Mouse (Mus musculus) adipocyte (in vitro differentiated cells): ENCODE data around the gene Gm49396.

Experiments
- DNase-seq: peaks from one replicate; pipeline ENCODE4 v3.0.0-alpha.2; 2016; ENCODE audit warnings: low spot score

Gene Gm49396

GRCm38 (mm10) chr7:30563117-30563905 lies at the start of gene Gm49396, which contains the start of the genes U2af1l4 and Psenen:
TSS of gene Gm49396 (plus strand) at chr7:30563344.
TSS of gene U2af1l4 (plus strand) at chr7:30563301.
TSS of gene Psenen (minus strand) at chr7:30563627.
- DNase-seq = peak; percentile 98

DNA sequence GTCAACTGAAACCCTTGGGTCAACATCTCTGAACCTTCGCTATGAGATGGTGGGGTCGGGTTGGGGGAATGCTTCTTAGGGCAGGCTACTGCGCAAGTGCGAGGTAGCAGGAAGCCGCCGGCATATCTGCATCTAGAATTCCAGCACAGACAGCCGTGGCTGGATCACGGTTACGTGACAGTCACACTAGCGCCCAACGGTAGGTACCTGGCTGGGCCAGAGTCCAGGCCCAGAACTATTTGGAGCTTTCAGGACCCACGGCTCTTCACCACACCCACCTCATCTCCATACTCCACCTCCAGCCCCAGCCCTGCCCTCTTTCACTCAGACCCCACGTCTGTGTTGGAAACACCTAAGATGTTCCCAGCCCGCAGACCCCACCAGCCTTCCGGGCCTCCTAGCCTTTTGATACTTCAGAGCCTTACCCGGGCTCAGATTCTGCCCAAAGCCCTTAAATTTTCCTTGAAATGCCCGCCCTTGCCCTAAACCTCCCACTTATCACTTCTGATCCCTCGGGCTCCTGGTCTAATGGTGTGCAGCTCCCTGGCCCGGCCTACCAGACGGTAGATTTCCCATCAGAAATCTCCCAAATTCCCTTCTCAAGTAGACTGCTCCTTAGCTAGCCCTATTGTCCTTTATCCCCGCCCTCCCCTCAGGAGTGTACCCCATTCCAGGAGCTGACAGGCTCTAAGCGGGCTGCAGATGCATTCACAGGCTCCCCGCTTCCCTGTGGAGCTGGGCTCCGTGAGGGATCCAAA lies 48.0 kb upstream of the Gm49396 start:
- DNase-seq = no peak

DNA sequence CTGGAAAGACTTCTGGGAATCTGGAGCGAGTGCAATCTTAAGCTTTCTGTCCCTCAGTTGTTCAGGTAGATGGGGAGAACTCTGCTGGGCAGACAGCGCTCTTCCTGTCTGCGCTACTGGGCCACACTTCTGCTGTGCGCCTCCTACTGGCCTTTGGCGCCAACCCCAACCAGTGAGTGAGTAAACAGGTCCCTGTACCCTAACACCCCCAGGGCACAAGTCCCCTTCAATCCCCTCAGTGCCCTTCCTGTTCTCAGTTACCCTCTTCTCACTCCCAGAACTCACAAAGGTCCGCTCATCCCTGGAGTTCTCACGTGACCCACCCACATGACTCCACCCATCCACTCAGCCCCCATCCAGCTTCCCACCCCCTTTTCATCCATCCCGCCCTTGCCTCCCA lies 44.8 kb upstream of the Gm49396 start:
- DNase-seq = no peak

DNA sequence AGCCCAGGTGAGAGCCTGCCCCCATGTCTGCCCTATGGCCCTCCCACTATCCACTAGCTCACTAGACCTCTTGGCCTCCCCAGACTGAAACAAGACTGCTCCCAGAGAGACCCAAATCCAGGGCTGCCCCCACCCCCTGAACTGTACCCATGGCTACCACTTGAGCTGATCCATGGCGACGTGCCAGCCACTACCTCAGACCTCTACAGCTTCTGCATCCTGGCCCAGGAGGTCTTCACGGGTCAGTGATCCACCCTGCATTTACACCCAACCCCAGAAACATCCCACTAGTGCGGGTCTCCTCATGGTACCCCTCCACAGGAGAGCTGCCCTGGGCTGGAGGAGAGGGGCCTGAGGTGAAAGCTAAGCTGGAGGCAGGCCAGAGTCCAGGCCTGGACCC lies 42.7 kb upstream of the Gm49396 start:
- no peak for DNase-seq

GRCm38 (mm10) chr7:30520856-30521255 lies 42.3 kb upstream of the Gm49396 start:
- no peak for DNase-seq

- DNase-seq = no peak
Observed at GRCm38 (mm10) chr7:30522871-30523270, 40.3 kb upstream of the Gm49396 start.

- peak; percentile 74 for DNase-seq
Observed at GRCm38 (mm10) chr7:30524487-30524886, 38.7 kb upstream of the Gm49396 start.

GRCm38 (mm10) chr7:30525954-30526353 lies 37.2 kb upstream of the Gm49396 start:
- DNase-seq = no peak

GRCm38 (mm10) chr7:30526399-30526798 lies 36.7 kb upstream of the Gm49396 start:
- DNase-seq = no peak

GRCm38 (mm10) chr7:30526981-30527380 lies 36.2 kb upstream of the Gm49396 start:
- no peak for DNase-seq

DNA sequence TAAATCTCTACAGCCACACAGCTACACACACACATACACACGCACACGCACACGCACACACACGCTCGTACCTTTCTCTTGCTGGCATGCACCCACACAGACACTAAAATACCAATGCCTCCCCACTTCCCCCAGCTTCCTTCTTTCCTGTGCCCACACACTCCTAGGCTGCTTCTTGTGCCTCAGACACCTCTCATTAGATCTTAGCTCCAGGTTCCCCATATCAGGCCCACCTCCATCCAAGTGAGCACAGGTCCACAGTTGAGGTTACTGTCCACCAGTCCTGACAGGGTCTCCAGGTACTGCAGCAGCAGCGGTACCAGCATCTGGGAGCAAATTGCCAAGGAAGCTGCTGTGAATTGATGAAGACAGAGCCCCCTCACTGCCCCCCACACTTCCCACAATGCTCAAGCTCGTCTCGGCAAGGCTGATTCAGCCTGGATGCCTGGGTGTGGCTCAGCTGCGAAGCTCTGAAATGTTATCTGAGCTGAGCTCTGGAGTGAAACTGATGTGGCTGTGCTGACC lies 31.8 kb upstream of the Gm49396 start:
- DNase-seq = no peak

DNA sequence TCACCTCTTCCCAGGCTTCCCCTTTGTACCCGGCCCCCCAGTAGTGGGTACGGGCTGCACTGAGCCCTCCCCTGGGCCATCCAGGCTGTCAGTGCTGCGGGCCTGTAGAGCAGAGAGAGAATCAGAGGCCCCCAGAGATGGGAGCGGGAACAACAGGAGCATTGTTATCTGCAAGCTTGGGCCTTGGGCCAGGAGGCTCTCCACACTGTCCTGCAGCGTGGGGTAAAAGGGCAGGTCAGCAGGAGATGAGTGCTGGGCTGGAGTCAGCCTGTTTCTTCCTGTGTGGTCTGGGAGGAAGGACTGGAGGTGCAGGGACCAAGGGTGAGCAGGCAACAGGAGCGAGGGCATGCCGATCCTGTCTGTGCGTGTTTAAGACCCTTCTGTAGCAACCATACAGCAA lies 30.2 kb upstream of the Gm49396 start:
- peak; percentile 61 for DNase-seq

GRCm38 (mm10) chr7:30533941-30534632 lies 29.1 kb upstream of the Gm49396 start:
- DNase-seq = no peak

DNA sequence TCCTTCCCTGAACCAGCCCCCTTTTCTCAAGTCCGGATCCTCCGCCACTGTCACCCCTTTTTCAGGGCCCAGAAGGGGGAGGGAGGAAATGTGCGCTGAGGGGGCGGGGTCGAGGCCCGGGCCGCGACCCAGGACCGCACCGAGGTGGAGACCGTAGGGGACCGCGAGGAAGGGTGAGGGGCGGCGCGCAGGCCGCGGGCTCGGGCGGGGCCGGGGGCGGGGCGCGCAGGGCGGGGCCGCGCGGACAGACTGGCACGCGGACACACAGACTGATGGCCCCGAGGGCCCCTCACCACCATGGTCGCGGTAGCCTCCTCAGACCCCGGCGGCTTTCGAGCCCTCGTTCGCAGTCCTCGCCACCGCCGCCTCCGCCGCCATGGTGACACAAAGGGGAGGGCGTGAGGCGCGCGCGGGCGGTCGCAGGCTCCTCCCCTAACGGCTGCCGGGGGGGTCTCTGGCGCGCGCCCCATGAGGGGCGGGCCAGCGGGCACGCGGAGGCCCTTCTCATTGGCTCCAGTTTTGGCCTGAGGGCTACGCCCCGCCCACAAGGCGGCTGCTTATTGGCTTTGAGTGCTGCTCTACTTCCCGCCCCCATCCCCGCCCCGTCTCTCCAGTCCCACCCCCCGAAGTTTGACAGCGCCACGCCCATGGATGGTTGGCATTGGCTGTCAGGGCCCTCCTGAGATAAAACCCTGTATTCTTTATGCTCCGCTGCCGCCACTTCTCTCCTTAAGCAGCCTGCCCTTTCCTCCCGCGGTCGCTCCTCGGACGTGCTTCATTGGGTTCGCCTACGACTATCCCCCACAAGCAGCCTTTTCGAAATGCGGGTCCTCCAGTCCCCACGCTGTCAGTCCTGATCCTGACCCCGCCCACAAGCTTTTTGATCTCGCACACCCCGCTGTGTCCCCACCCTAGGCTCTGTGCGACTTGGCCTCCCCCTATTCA lies 28.2 kb upstream of the Gm49396 start, which contains the start of gene Arhgap33:
TSS of gene Arhgap33 (minus strand) at position 428 of the 945 bp plus-strand sequence.
- DNase-seq = peak; percentile 91

- no peak for DNase-seq
Observed at GRCm38 (mm10) chr7:30540572-30540971, 22.6 kb upstream of the Gm49396 start.

GRCm38 (mm10) chr7:30544327-30544726 lies 18.8 kb upstream of the Gm49396 start:
- DNase-seq = no peak

DNA sequence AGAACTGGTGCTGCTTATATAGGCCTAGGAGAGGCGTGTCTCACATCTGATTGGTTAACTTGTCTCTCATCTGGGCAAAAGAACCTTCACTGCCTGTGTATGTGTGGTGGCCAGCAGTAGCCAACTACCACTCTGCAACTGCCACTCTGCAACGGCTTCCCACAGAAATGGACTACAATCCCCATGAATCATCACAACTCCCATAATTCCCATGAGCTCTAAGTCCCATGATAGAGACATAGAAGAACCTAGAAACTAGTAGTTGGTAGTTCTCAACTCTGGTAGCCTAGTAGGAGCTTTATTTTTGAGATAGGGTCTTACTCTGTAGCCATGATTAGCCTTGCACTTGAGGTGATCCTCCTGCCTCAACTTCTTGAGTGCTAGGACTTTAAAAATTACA lies 13.3 kb upstream of the Gm49396 start:
- DNase-seq = no peak

GRCm38 (mm10) chr7:30550603-30551002 lies 12.5 kb upstream of the Gm49396 start:
- DNase-seq = no peak

DNA sequence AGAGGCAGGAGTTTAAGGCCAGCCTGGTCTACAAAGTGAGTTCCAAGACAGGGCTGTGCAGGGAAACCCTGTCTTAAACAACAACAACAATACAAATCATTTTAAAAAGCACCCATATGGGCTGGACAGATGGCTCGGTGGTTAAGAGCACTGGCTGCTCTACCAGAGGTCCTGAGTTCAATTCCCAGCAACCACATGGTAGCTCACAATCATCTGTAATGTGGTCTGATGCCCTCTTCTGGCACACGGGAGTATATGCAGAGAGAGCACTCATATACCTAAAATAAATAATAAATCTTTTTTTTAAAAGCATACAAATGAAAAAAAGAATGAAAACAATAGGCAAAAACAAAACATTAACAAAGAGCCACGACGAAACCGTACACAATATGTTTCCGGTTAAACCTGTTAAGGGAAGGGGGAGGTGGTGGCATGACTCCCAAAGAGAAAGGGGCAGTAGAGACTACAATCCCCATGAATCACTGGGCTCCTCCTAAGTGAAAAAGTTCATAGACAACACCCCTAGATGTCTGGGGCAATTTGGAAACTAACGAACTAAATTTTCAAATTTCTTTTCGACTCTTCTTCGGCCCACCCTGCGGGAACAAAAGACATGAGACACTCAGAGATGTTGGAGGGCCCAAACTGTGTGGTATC lies 11.6 kb upstream of the Gm49396 start:
- DNase-seq = no peak
